Mouse (Mus musculus) liver, postnatal 0 days (tissue): ENCODE measurements around the gene Krt34.

Source experiments
- CTCF ChIP-seq: sonication (generic); IDR thresholded peaks from 2 replicates; pipeline ENCODE4 v1.5.1; 2016; ENCODE audit warnings: antibody characterized with exemption, low read depth
- EP300 ChIP-seq: IDR thresholded peaks from 2 replicates; pipeline ENCODE4 v1.6.1; 2016; ENCODE audit warnings: antibody characterized with exemption, low read depth, mild to moderate bottlenecking

DNA sequence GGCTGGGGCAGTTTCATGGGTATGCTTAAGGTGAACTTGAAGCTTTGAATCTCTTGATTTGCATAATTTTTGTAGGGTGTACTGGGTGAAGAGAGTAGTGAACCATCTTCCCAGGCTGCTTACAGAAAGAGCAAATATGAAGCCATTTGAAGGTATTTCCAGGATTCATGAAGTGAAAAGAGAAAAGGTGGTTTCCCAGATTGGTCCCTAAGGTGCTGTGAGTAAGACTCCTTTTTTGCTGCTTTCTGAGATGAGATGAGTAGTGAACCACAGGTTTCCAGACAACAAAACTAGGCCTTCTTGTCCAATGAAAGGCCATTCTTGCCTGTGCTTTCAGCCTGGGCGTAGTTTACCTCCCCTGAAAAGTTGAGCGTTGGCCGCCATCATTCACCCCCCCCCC lies 52.8 kb downstream of the Krt34 start:
- TF ChIP-seq CTCF (no peak), EP300 (no peak)
